Mouse (Mus musculus): ENCODE data around the gene 9530068E07Rik. TPM values are rescaled to one million over a fixed set of nuclear protein-coding genes. Genes with fewer than 3 reads are reported as not detected.
A peak's percentile ranks its signal among the peaks of the same experiment; 100 is the strongest.
"Not testable (repeated sequence)": the region's sequence is repeated elsewhere in the genome, so short reads cannot be mapped to it uniquely, and the experiment has no call there.

The 9530068E07Rik gene
- polyA plus RNA-seq, 1 experiment from 2014 or later, result 88.9 TPM

DNA sequence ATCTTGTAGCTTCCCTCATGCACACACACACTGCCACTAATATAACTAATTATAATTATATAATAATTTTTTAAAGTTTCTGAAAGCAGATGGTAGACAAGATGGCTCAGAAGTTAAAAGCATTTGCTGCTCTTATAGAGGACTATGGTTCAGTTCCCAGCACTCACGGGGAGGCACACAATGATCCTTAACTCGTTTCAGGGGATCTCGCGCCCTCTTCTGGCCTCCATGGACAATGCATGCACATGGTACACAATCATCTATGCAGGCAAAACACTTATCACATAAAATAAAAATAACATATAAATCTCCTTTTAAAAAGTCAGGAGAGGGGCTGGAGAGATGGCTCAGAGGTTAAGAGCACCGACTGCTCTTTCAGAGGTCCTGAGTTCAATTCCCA lies 41.6 kb upstream of the 9530068E07Rik start:
- Histone ChIP-seq H3K4me2 (ENCODE audit: low read depth, low read length) (no peak overlapping the region), H3K9ac (replicated peaks) (no peak overlapping the region), H3K27me3 (ENCODE audit: insufficient read depth, low read length) (no peaks in the 10 kb centered on the region), H3K27ac (ENCODE audit: low read depth) (no peak overlapping the region), H3K4me1 (ENCODE audit: insufficient read depth) (peaks cover 23% of the 10 kb centered on the region), H3K36me3 (replicated peaks; ENCODE audit: insufficient read depth, low read length) (no peaks in the 10 kb centered on the region), H3K4me3 (ENCODE audit: low read depth, low read length) (no peak overlapping the region), H3K9me3 (ENCODE audit: low read length) (no peaks in the 10 kb centered on the region)
- WGBS (ENCODE audit: insufficient replicate concordance), result 78% methylated on average over 5 of the region's 5 CpGs
- ATAC-seq (no peak), DNase-seq (no peak)
- TF ChIP-seq CTCF (IDR thresholded peaks at IDR 0.05; ENCODE audit: low read depth) (0 out of 2 replicates have a peak, but pooled peaks have one; percentile 23), EP300 (IDR thresholded peaks at IDR 0.05; ENCODE audit: low read depth) (no peak)

DNA sequence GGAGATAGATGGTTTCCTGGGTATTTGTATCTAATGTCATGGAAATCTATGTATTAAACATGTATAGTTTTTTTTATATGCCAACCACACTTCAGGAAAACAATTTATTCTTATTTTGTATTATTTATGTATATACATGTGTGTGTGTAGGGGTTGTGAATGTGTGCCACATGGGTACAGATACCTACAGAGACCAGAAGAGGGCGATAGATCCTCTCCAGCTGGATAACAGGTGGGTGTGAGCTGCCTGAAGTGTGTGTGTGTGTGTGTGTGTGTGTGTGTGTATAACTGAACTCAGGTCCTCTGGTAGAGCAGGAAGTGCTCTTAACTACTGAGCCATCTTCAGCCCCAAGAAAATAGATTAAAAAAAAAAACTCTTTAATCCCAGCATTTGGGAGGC lies 40.6 kb upstream of the 9530068E07Rik start:
- no peaks in the 10 kb centered on the region for H3K36me3 ChIP-seq (replicated peaks; ENCODE audit: insufficient read depth, low read length)
- H3K27me3 ChIP-seq (ENCODE audit: insufficient read depth, low read length), result no peaks in the 10 kb centered on the region
- DNase-seq, result no peak
- H3K9me3 ChIP-seq (ENCODE audit: low read length), result no peaks in the 10 kb centered on the region
- H3K4me1 ChIP-seq (ENCODE audit: insufficient read depth), result peaks cover 29% of the 10 kb centered on the region
- no peak overlapping the region for H3K4me2 ChIP-seq (ENCODE audit: low read depth, low read length)
- TF ChIP-seq CTCF (IDR thresholded peaks at IDR 0.05; ENCODE audit: low read depth), result peak; percentile 43
- no peak for TF ChIP-seq EP300 (IDR thresholded peaks at IDR 0.05; ENCODE audit: low read depth)
- no peak overlapping the region for H3K4me3 ChIP-seq (ENCODE audit: low read depth, low read length)
- ATAC-seq, result no peak
- WGBS (ENCODE audit: insufficient replicate concordance), result 84% methylated on average over 1 of the region's 1 CpGs
- H3K27ac ChIP-seq (ENCODE audit: low read depth), result no peak overlapping the region
- H3K9ac ChIP-seq (replicated peaks), result no peak overlapping the region

GRCm38 (mm10) chr11:52357091-52357490 lies 39.1 kb upstream of the 9530068E07Rik start:
- H3K36me3 ChIP-seq (replicated peaks; ENCODE audit: insufficient read depth, low read length); H3K27me3 ChIP-seq (ENCODE audit: insufficient read depth, low read length); H3K27ac ChIP-seq (ENCODE audit: low read depth); ATAC-seq; H3K9ac ChIP-seq (replicated peaks); H3K4me2 ChIP-seq (ENCODE audit: low read depth, low read length); H3K9me3 ChIP-seq (ENCODE audit: low read length); DNase-seq; H3K4me3 ChIP-seq (ENCODE audit: low read depth, low read length): not testable (repeated sequence)
- WGBS (ENCODE audit: insufficient replicate concordance), result 86% methylated on average over 5 of the region's 5 CpGs
- H3K4me1 ChIP-seq (ENCODE audit: insufficient read depth), result peaks cover 25% of the 10 kb centered on the region

GRCm38 (mm10) chr11:52358520-52358919 lies 37.7 kb upstream of the 9530068E07Rik start:
- TF ChIP-seq CTCF (IDR thresholded peaks at IDR 0.05; ENCODE audit: low read depth), result no peak
- peak; percentile 39; the same call in 1 of the 2 replicates for TF ChIP-seq EP300 (IDR thresholded peaks at IDR 0.05; ENCODE audit: low read depth)
- Histone ChIP-seq H3K9ac (replicated peaks) (no peak overlapping the region; the same call in 1 of the 2 replicates), H3K36me3 (replicated peaks; ENCODE audit: insufficient read depth, low read length) (no peaks in the 10 kb centered on the region), H3K27me3 (ENCODE audit: insufficient read depth, low read length) (no peaks in the 10 kb centered on the region), H3K27ac (ENCODE audit: low read depth) (0 out of 2 replicates have a peak overlapping the region, but pooled peaks have one; percentile 23), H3K4me2 (ENCODE audit: low read depth, low read length) (peak overlapping the region; percentile 47), H3K4me3 (ENCODE audit: low read depth, low read length) (no peak overlapping the region), H3K9me3 (ENCODE audit: low read length) (no peaks in the 10 kb centered on the region), H3K4me1 (ENCODE audit: insufficient read depth) (peaks cover 33% of the 10 kb centered on the region)
- WGBS (ENCODE audit: insufficient replicate concordance), result 46% methylated on average over 4 of the region's 4 CpGs
- DNase-seq (no peak), ATAC-seq (no peak)

DNA sequence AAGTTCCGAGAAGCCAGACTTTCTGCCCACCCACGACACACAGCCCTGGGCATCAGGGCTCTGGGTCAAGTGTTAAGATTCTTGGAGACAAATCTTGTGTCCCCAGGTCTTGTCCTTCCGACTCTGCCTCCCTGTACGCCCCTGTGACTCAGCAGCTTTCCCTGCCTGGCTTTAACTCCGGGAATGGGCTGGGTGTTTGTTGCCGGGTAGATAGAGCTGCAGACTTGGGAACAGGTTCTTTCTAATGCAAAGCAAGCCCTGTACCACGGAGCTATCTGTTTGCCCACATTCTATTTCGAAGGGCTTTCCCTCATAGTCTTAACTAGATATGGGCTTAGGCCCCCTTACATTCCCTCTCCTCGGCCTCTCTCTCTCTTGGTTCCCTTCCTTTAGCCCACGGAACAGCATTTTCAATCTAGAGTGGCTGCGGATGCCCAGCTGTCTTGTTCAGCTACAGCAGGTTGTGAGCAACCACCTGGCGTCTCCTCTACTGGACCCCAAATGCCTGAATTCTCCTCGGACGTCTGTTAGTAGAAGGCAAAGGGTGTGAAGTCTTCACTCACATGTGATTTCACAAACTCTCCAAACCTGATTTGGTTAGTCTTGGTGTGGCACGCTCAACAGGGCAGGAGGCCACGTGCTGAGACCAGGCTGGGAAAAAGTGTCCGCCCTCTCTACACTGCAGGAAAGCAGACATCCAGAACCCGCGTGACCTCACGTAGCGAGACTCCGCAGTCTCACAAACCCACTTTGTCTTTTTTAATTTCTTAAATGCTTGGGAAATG lies 36.4 kb upstream of the 9530068E07Rik start:
- H3K27me3 ChIP-seq (ENCODE audit: insufficient read depth, low read length), result no peaks in the 10 kb centered on the region
- H3K9ac ChIP-seq (replicated peaks), result peak overlapping the region; percentile 89
- peak; percentile 46 for ATAC-seq
- no peaks in the 10 kb centered on the region for H3K9me3 ChIP-seq (ENCODE audit: low read length)
- 14% methylated on average over 22 of the region's 22 CpGs for WGBS (ENCODE audit: insufficient replicate concordance)
- no peak for DNase-seq
- peak overlapping the region; percentile 76 for H3K4me3 ChIP-seq (ENCODE audit: low read depth, low read length)
- peak overlapping the region; percentile 91 for H3K4me2 ChIP-seq (ENCODE audit: low read depth, low read length)
- H3K36me3 ChIP-seq (replicated peaks; ENCODE audit: insufficient read depth, low read length), result no peaks in the 10 kb centered on the region
- TF ChIP-seq CTCF (IDR thresholded peaks at IDR 0.05; ENCODE audit: low read depth) (no peak), EP300 (IDR thresholded peaks at IDR 0.05; ENCODE audit: low read depth) (no peak)
- H3K27ac ChIP-seq (ENCODE audit: low read depth), result peak overlapping the region; percentile 94
- H3K4me1 ChIP-seq (ENCODE audit: insufficient read depth), result peaks cover 35% of the 10 kb centered on the region

DNA sequence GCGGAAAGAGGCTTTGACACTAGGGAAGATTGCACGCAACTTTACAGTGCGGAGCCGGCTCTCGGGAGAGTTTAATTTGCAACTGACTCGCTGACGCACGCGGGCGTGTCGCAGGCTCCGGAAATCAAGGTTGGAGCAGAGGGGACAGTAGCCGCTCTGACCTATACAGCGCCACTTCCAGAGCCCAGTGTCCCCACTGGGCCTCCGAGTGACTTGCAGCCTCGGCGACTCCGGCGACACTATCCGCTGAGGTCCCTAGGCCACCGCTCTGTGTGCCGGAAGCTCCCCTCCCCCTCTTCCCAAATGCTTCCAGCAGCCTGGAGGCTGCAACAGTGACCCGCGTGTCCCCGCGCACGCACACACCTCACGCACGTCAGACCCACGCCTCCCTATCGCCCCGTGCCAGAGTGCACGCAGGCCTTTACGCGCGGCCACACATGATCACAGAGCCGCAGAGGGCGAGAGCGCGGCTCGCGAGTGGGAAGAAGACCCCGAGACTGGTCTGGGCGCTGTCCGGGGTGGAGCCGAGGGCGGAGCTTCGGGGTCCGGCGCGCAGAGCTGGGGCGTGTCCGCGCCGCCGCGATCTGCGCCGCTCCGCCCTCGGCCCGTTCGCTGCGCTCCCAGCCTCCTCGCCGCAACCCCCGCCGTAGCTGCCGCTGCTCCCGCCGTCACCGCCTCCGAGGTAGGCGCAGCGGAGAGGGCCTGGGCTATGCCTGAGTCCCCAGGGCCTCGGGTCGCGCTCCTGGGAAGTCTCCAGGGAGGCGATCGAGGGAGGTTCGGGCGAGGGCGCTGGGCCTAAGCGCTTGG lies 35.6 kb upstream of the 9530068E07Rik start, which contains the start of gene Vdac1:
Gene Vdac1, plus strand, starts transcription at position 390 of the 807 bp plus-strand sequence.
- peak within 1 kb of the TSS; percentile 91 for H3K4me2 ChIP-seq (ENCODE audit: low read depth, low read length)
- under 1% methylated on average over 78 of the region's 84 CpGs for WGBS (ENCODE audit: insufficient replicate concordance)
- peak within 1 kb of the TSS; percentile 94 for H3K27ac ChIP-seq (ENCODE audit: low read depth)
- H3K27me3 ChIP-seq (ENCODE audit: insufficient read depth, low read length), result no peaks in the 10 kb centered on the region
- H3K36me3 ChIP-seq (replicated peaks; ENCODE audit: insufficient read depth, low read length), result no peaks in the 10 kb centered on the region
- no peak; the same call in 1 of the 2 replicates for TF ChIP-seq CTCF (IDR thresholded peaks at IDR 0.05; ENCODE audit: low read depth)
- TF ChIP-seq EP300 (IDR thresholded peaks at IDR 0.05; ENCODE audit: low read depth), result peak; percentile 15; the same call in 1 of the 2 replicates
- DNase-seq (peak; percentile 90), ATAC-seq (peak; percentile 92)
- peak within 1 kb of the TSS; percentile 76 for H3K4me3 ChIP-seq (ENCODE audit: low read depth, low read length)
- no peaks in the 10 kb centered on the region for H3K9me3 ChIP-seq (ENCODE audit: low read length)
- peak within 1 kb of the TSS; percentile 89 for H3K9ac ChIP-seq (replicated peaks)
- H3K4me1 ChIP-seq (ENCODE audit: insufficient read depth), result peaks cover 43% of the 10 kb centered on the region

Measured in liver, postnatal 0 days (tissue).